Mouse (Mus musculus): ENCODE data around the gene Pfn4.

- TF ChIP-seq CTCF (IDR thresholded peaks at IDR 0.05; ENCODE audit: low read depth), result no peak
- TF ChIP-seq EP300 (IDR thresholded peaks at IDR 0.05; ENCODE audit: low read depth), result no peak
These were observed 58.4 kb downstream of the Pfn4 start for GRCm38 (mm10) chr12:4827256-4827655.

All from heart, postnatal 0 days (tissue).